Mouse (Mus musculus) left cerebral cortex, adult 18-20 months (tissue): ENCODE measurements around the gene Mlx. TPM values are rescaled to one million over a fixed set of nuclear protein-coding genes. Genes with fewer than 3 reads are reported as not detected.

Experiments used
- DNase-seq, 2 experiments: peaks; one replicate each; pipeline ENCODE4 v3.0.0; 2021 to 2022; ENCODE audit warnings: low spot score in 2 of 2, mixed read lengths in 1 of 2
- microRNA-seq, 2 experiments: library from miRNA; unstranded; fragments of <30 nt; microRNA quantifications; one replicate each; pipeline ENCODE4 v1.2.0; 2021
- total RNA-seq, 2 experiments: library from RNA; stranded (reverse); gene quantifications; 2 replicates each; pipeline ENCODE4 v1.2.3; 2021

Mlx gene
- total RNA-seq, 2 experiments from 2014 or later, result 39.5 to 46.6 TPM

DNA sequence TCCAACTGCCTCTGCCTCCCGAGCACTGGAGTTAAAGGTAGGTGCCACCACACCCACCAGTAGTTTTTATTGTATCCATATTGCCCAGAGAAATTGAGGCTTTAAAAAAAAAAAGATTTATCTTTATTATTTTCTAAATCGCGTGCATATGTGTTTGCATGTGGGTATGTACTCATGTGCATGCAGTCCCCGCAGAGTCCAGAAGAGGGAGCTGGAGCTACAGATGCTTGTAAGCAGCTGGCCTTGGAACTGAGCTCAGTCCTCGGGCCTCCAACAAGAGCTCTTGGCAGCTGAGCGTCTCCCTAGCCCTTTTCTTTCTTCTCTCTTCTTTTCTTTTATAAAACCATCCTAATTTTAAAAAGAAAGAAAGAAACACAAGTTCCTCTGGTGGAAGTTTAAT lies 44.6 kb downstream of the Mlx start:
- DNase-seq, result no peak

DNA sequence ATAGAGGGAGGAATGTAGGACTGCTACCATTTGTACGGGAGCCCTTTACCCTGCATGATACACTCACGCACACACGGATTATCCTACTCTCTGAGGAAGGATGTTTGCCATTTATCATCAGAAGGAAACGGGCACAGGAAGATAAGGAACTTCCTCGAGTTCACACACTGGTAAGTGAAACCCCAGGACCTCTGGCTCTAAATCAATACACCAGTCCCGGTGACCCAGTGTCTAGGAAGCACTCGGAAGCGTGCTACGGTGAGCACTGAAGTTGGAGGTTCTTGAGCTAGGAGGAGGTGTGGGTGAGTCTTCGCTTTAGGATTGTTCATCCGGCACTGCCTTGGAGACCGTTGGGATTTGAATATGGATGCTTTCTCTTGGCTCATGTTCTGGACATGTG lies 46.0 kb downstream of the Mlx start:
- DNase-seq, result no peak

- no peak for DNase-seq
These were observed 47.3 kb downstream of the Mlx start for GRCm38 (mm10) chr11:101134217-101134865.

GRCm38 (mm10) chr11:101137000-101137399 lies 49.9 kb downstream of the Mlx start:
- no peak for DNase-seq

DNA sequence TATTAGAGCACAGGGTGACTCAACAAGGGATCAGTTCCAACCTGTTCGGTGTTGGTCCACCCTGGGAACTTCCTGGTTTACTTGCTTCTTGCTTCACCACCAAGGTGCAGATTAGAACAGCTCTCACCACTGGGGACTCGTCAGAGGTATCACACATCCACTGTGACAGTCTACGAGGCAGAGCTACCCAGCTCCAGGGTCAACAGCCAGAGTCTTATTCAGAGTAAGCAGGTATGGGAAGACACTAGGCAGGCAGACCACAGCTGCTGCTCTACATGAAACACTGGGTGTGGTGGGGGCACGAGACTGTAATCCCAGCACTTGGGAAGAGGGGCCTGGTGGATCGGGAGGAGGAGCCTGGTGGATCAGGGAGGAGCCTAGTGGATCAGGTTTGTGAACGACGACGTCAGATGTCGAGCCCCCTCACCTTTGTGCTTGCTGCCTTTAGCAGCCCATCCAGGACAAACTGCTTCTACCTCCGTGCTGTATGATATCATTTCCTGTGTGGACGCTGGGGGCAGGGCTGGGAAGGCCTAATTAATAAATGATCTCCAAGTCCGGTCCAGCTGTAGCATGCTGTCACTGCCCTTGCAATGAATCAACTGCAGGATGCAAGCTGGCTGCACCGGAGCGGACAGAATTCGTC lies 51.6 kb downstream of the Mlx start:
- no peak for DNase-seq

GRCm38 (mm10) chr11:101140164-101140819 lies 53.2 kb downstream of the Mlx start:
- no peak for DNase-seq

GRCm38 (mm10) chr11:101141088-101141487 lies 54.0 kb downstream of the Mlx start:
- no peak for DNase-seq

Small RNAs within 50 kb of the gene (microRNA-seq; reads per million reads assigned to microRNA genes)
- 0 reads per million in 2 experiments for gene Gm27626

Other genes with a start within 250 kb of the Mlx start
- 10 to 100 TPM; 26.8 to 28.0 TPM for gene Stat5b, start 236.6 kb upstream of the Mlx start, total RNA-seq
- gene Stat5a, start 227.9 kb upstream of the Mlx start, total RNA-seq, result 1 to 10 TPM; 1.8 to 2.5 TPM
- gene Stat3, start 147.7 kb upstream of the Mlx start, total RNA-seq, result 10 to 100 TPM; 38.8 to 46.7 TPM
- gene Cavin1, start 116.4 kb upstream of the Mlx start, total RNA-seq, result 10 to 100 TPM; 22.7 to 24.9 TPM
- gene Atp6v0a1, start 77.8 kb upstream of the Mlx start, total RNA-seq, result 100 to 1,000 TPM; 423 to 445 TPM
- gene Naglu, start 17.3 kb upstream of the Mlx start, total RNA-seq, result 1 to 10 TPM; 7.0 to 7.9 TPM
- under 1 TPM; 0.59 to 0.91 TPM for gene Hsd17b1, start 8.9 kb upstream of the Mlx start, total RNA-seq
- gene Coasy, start 4.7 kb upstream of the Mlx start, total RNA-seq, result 10 to 100 TPM; 22.5 to 24.6 TPM
- 1 to 10 TPM; 3.0 to 3.6 TPM for gene Psmc3ip, start 8.2 kb downstream of the Mlx start, total RNA-seq
- 10 to 100 TPM; 53.9 to 57.8 TPM for gene Retreg3, start 32.6 kb downstream of the Mlx start, total RNA-seq
- gene Tubg1, start 32.7 kb downstream of the Mlx start, total RNA-seq, result 10 to 100 TPM; 44.5 to 53.3 TPM
- 10 to 100 TPM; 48.6 to 54.5 TPM for gene Tubg2, start 68.6 kb downstream of the Mlx start, total RNA-seq
- gene Cntnap1, start 83.2 kb downstream of the Mlx start, total RNA-seq, result 100 to 1,000 TPM; 158 to 160 TPM
- gene Plekhh3, start 84.1 kb downstream of the Mlx start, total RNA-seq, result 10 to 100 TPM; 14.2 to 16.7 TPM
- gene Ccr10, start 88.2 kb downstream of the Mlx start, total RNA-seq, result under 1 TPM in 1 of 2 experiments, not detected in 1; 0.28 TPM
- 10 to 100 TPM; 55.7 to 62.7 TPM for gene Ezh1, start 139.2 kb downstream of the Mlx start, total RNA-seq
- 10 to 100 TPM; 31.4 to 37.8 TPM for gene Ramp2, start 158.8 kb downstream of the Mlx start, total RNA-seq
- gene Vps25, start 166.4 kb downstream of the Mlx start, total RNA-seq, result 10 to 100 TPM; 56.8 to 65.8 TPM
- gene Wnk4, start 173.3 kb downstream of the Mlx start, total RNA-seq, result 1 to 10 TPM; 7.0 to 8.8 TPM
- gene Cntd1, start 191.7 kb downstream of the Mlx start, total RNA-seq, result under 1 TPM; 0.46 to 0.56 TPM
- 100 to 1,000 TPM; 103 to 112 TPM for gene Coa3, start 191.8 kb downstream of the Mlx start, total RNA-seq
- 100 to 1,000 TPM; 202 to 214 TPM for gene Becn1, start 215.0 kb downstream of the Mlx start, total RNA-seq
- gene Psme3, start 228.9 kb downstream of the Mlx start, total RNA-seq, result 100 to 1,000 TPM; 128 to 131 TPM
- 1 to 10 TPM; 5.4 to 6.9 TPM for gene Aoc2, start 237.8 kb downstream of the Mlx start, total RNA-seq
- under 1 TPM; 0.61 to 0.74 TPM for gene Aoc3, start 243.3 kb downstream of the Mlx start, total RNA-seq